Mouse (Mus musculus) ES-Bruce4 (cell line): ENCODE measurements around the gene Camk2d. TPM values are rescaled to one million over a fixed set of nuclear protein-coding genes. Genes with fewer than 3 reads are reported as not detected.

Source experiments
- H3K27ac ChIP-seq: 2 replicates; pipeline ENCODE4 v1.5.1; 2012; ENCODE audit warnings: low read length, inconsistent platforms; ENCODE audit not compliant: insufficient read depth
- H3K27me3 ChIP-seq: 2 replicates; pipeline ENCODE4 v1.6.1; 2012; ENCODE audit warnings: mild to moderate bottlenecking, low read length, inconsistent platforms; ENCODE audit not compliant: control insufficient read depth, poor library complexity, insufficient read depth, severe bottlenecking
- H3K36me3 ChIP-seq: 2 replicates; pipeline ENCODE4 v1.6.1; 2012; ENCODE audit warnings: inconsistent platforms, mild to moderate bottlenecking, low read length, moderate library complexity; ENCODE audit not compliant: control insufficient read depth, poor library complexity, insufficient read depth, severe bottlenecking
- H3K4me1 ChIP-seq: one replicate; pipeline ENCODE4 v1.8.1; 2011; ENCODE audit warnings: low read length; ENCODE audit not compliant: control insufficient read depth, insufficient read depth
- H3K4me3 ChIP-seq: 2 replicates; pipeline ENCODE4 v1.5.1; 2011; ENCODE audit warnings: low read depth, mild to moderate bottlenecking, low read length
- H3K9ac ChIP-seq: 2 replicates; pipeline ENCODE4 v1.6.1; 2012; ENCODE audit warnings: low read depth, mild to moderate bottlenecking, inconsistent platforms; ENCODE audit not compliant: poor library complexity, severe bottlenecking
- H3K9me3 ChIP-seq: replicated peaks from 2 replicates; pipeline ENCODE4 v1.6.1; 2012; ENCODE audit warnings: mild to moderate bottlenecking, low read length, inconsistent platforms; ENCODE audit not compliant: control insufficient read depth, poor library complexity, insufficient read depth, severe bottlenecking
- CTCF ChIP-seq: IDR thresholded peaks from one replicate; pipeline ENCODE4 v1.8.1; 2011; ENCODE audit warnings: low read depth, low read length
- EP300 ChIP-seq: IDR thresholded peaks from 2 replicates; pipeline ENCODE4 v1.6.1; 2011; ENCODE audit warnings: low read depth, low read length; ENCODE audit not compliant: insufficient read depth
- POLR2A ChIP-seq: IDR thresholded peaks from one replicate; pipeline ENCODE4 v1.8.1; 2011; ENCODE audit warnings: low read length; ENCODE audit not compliant: insufficient read depth
- polyA plus RNA-seq: library from polyadenylated mRNA; stranded (reverse); fragments of >200 nt; gene quantifications from 2 replicates; pipeline ENCODE4 v1.2.4, GENCODE M21; 2011; ENCODE audit warnings: low read depth; ENCODE audit not compliant: missing spikeins, insufficient read depth, insufficient read length

Gene Camk2d
- polyA plus RNA-seq, 1 experiment = 32.9 TPM

DNA sequence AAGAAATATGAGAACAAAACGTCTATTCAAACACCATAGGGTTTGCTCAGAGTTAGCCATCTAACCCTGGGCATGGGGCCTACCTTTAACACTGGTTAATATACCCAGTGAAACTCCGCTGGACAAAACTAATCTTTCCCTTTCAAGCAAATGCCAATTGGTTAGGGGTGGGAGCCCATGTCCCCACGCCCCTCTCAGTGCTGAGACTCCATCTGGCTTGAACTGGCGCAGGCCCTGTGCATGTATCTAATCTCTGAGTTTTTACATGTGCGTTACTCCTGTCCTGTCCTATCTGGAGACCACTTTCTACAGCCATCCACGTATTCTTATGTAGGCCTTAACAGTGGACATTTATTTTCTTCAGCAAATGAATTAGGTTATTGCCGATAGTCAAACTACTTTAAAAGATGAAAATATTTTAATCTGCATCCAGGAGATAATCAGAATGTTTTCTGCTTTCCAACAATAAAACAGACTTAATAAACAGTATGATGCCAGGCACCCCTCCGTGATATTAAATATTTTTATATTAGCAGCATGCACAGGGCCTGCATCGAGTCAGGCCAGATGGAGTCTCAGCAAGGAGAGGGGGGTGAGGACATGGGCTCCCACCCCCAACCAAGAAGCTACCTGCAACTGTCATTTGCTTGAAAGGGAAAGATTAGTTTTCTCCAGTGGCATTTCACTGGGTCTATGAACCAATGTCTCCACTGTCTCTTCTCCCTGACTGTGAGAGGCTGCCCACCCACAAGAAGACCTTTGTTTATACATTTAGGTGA, 8.7 kb downstream of the Camk2d start:
- H3K4me1 ChIP-seq = no peaks in the 10 kb centered on the region
- H3K9ac ChIP-seq = no peak overlapping the region
- no peak overlapping the region for H3K27ac ChIP-seq
- no peak overlapping the region for H3K4me3 ChIP-seq
- H3K9me3 ChIP-seq = no peaks in the 10 kb centered on the region
- no peaks in the 10 kb centered on the region for H3K27me3 ChIP-seq
- TF ChIP-seq CTCF = no peak
- no peak for TF ChIP-seq EP300
- TF ChIP-seq POLR2A = no peak
- H3K36me3 ChIP-seq = no peaks in the 10 kb centered on the region

DNA sequence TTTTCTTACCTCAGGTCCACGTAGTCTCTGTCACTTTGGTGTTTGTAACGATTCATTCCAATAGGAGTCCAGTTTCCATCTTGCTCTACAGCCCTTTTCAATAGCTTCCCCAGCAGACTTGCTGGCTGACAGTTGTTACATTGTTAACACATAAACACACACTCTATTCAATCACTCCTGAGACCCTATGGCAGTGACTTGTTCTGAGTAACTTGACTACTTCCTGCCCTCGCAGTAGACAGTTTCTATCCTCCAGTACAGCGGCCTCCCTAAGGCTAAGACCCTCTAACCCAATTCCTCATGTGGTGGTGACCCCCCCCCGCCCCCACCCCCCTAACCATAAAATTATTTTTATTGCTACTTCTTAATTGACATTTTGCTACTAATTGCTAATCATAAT, 13.2 kb downstream of the Camk2d start:
- Histone ChIP-seq H3K9ac (no peak overlapping the region), H3K27ac (no peak overlapping the region), H3K36me3 (no peaks in the 10 kb centered on the region), H3K4me3 (no peak overlapping the region), H3K4me1 (no peaks in the 10 kb centered on the region), H3K27me3 (no peaks in the 10 kb centered on the region), H3K9me3 (no peaks in the 10 kb centered on the region)
- TF ChIP-seq POLR2A (no peak), CTCF (no peak), EP300 (no peak)

DNA sequence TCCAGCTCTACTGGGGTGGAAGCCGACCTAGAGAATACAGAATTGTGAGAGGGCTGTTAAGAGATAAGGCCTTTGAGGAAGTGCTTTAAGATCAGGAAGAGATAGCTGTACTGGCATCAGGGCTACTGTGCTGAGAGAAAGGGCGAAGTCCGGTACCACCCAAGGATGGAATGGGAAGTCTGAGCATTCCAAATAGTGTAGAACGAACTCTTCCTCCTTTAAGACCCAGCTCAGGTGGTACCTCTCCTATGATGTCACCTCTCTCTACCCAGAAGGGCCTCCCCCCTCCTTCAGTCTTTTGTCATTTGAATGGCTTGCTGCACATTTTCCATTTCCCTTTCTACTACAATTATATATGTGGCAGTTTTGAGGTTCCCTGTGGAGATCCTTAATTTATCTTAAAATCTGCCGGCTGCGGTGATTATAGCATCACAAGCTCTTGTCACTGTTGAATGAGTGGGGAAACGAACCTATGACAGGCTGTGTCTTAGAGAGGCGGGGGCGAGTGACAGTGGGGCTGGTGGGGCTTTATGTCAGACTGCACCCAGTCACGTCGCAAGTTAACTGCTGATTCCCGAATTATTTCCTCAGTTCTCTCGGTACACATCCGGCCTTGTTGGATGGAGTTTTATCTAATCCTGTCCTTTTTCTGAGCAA, 13.8 kb downstream of the Camk2d start:
- H3K27ac ChIP-seq = no peak overlapping the region
- no peak for TF ChIP-seq POLR2A
- no peak for TF ChIP-seq EP300
- H3K9me3 ChIP-seq = no peaks in the 10 kb centered on the region

DNA sequence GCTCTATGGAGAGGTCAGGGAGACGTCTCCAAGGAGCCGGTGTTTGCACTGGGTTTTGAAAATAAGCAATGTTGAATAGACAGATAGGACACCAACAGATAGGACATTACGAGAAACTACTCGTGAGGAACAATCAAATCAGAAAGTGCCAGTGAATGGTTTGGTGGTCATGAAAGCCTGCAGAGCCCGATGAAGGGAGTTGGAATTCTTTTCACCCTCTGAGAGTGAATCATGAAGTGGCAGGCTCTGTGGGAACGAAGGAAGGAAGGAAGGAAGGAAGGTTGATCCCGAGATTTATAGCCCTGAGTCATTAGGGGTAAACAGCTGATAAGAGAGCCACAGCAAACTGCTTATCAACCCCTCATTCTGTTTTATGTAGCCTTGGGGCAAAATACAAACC, 15.5 kb downstream of the Camk2d start:
- Histone ChIP-seq H3K4me3 (no peak overlapping the region), H3K9me3 (no peaks in the 10 kb centered on the region), H3K9ac (no peak overlapping the region), H3K4me1 (no peaks in the 10 kb centered on the region), H3K27me3 (no peaks in the 10 kb centered on the region), H3K27ac (no peak overlapping the region), H3K36me3 (no peaks in the 10 kb centered on the region)
- TF ChIP-seq CTCF (no peak), POLR2A (no peak), EP300 (no peak)

More for the DNA sequence above, 13.8 kb downstream of the Camk2d start:
- Histone ChIP-seq H3K36me3 (no peaks in the 10 kb centered on the region), H3K4me1 (no peaks in the 10 kb centered on the region), H3K27me3 (no peaks in the 10 kb centered on the region), H3K9ac (no peak overlapping the region), H3K4me3 (no peak overlapping the region)

DNA sequence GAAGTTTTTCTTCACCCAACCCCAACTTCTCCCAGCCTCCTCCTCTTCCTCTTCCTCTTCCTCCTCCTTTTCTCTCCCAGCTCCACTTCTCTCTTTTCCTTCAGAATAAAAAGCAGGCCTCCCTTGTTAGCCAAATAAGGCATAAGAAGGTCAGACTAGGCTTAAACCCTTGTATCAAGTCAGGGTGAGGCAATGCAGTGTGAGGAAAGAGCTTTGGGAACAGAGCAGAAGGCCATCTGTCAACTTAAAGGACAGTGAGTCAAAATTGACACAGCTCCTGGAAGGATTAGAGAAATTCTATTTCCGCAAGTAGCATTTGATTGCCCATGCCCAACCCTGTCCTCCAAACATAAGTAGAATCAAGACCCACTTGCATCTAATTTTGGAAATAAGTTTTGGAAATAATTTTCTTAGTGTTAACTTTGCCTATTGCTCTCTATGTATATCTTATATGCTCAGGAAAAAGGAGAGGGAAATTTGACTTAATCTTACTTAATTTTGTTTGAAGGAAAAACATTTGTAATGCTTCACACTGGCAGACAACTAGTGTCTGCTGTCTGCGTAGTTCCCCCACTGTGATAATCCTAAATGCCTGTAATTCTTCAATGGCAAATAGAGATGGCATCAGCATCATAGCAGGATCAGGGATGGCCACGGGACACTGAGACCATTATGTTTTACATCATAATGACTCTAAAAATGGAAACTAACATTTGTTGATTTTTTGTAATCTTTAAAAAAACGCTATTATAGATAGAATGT, 16.8 kb downstream of the Camk2d start:
- H3K9me3 ChIP-seq = no peaks in the 10 kb centered on the region
- no peak overlapping the region for H3K27ac ChIP-seq
- no peak overlapping the region for H3K9ac ChIP-seq
- no peaks in the 10 kb centered on the region for H3K4me1 ChIP-seq
- TF ChIP-seq CTCF (no peak), POLR2A (no peak), EP300 (no peak)
- no peaks in the 10 kb centered on the region for H3K27me3 ChIP-seq
- H3K4me3 ChIP-seq = no peak overlapping the region
- H3K36me3 ChIP-seq = no peaks in the 10 kb centered on the region
